Mouse (Mus musculus): ENCODE data around the gene Plcl2. TPM values are rescaled to one million over a fixed set of nuclear protein-coding genes. Genes with fewer than 3 reads are reported as not detected.
A peak's percentile ranks its signal among the peaks of the same experiment; 100 is the strongest.

Gene Plcl2
- total RNA-seq (2015) (25.0 and 29.6 TPM in 2 replicates), total RNA-seq (2017) (28.1 and 28.5 TPM in 2 replicates)

DNA sequence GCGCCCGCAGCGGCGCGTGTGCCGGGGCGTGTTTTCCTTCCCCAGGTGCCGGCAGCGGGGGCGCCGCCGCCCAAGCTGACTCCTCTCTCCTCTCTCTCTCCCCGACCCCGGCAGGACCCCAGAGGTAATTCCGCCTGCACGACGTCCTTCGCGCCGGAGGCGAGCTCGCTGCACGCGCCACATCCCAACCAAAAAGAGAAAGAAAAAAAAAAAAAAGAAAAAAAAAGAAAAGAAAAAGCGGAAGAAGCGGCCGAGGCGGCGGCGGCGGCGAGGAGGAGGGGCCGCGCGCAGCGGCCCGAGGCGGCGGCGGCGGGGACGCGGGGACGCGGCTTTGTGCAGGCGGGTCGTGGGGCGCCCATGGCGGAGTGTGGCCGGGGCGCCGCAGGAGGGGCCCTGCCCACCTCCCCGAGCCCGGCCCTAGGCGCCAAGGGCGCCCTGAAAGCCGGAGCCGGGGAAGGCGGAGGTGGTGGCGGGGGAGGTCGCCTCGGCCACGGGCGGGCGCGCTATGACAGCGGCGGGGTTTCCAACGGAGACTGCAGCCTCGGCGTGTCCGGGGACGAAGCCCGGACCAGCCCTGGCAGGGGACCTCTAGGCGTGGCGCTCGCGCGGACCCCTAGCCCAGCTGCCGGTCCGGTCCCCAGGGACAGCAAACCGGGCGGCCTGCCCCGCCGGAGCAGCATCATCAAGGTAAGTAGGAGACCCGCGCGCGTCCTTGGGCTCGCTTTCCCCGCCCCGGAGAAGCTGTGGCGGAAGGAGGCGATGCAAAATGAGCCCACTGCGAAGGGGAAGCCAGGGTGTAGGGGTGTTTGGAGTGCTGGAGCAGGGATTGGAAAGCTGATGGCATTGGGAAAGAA is at the start of gene Plcl2:
Gene Plcl2, plus strand, starts transcription at position 153 of the 854 bp plus-strand sequence.
- peak; percentile 16; the same call in 1 of the 2 replicates for ATAC-seq (replicated peaks; ENCODE audit: poor library complexity)

DNA sequence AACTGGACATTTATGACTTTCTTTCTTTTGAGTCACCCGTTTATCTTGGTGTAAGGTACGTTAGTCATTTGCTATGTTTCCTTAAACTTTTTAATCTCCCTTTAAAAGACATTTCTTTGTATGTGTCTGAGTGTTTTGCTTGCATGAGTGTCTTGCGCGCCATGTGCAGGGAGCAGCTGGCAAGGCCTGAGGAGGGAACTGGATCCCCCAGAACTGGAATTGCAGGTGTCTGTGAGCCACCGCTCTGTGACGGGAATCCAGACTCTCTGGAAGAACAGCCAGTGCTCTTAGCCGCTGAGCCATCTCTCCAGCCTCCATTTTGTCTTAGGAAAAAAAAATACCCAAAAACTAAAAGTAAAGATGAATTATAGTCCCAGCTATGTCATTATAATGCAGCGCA is 48.9 kb upstream of the Plcl2 start:
- no peak for ATAC-seq (replicated peaks; ENCODE audit: poor library complexity)

DNA sequence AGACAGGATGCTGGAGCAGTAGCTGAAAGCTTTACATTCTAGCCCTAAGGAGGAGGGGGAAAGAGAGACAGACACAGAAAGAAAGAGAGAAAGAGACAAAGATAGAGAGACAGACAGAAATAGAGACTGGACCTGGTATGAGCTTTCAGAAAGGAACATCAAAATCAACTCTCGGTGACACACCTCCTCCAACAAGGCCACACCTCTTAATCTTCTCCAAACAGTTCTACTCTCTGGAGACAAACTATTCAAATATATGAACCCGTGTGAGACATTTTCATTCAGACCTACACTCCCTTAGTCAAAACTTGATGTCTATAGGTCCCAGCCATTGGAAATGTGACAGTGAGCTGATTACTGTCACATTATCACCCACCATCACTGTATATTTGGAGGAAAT is 41.8 kb upstream of the Plcl2 start:
- ATAC-seq (replicated peaks; ENCODE audit: poor library complexity) = no peak

DNA sequence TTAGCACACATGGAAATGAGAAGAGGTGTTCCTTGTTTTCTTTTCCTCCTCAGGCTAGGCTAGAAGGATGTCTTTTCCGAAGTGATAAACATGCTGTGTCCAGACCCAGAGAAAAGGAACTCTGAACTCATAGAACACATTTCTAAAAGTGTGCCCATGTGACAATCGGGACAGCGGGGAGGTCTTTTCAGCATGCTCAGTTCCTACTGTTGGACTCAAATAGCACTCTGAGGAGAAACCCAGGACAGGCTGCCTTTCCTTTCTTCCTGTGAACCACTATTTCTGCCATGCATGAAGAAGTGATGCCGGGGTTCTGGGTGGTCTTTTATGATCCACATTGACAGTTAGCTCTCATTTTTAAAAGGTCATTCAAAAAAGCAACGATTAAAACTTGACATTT is 40.1 kb upstream of the Plcl2 start:
- no peak for ATAC-seq (replicated peaks; ENCODE audit: poor library complexity)

DNA sequence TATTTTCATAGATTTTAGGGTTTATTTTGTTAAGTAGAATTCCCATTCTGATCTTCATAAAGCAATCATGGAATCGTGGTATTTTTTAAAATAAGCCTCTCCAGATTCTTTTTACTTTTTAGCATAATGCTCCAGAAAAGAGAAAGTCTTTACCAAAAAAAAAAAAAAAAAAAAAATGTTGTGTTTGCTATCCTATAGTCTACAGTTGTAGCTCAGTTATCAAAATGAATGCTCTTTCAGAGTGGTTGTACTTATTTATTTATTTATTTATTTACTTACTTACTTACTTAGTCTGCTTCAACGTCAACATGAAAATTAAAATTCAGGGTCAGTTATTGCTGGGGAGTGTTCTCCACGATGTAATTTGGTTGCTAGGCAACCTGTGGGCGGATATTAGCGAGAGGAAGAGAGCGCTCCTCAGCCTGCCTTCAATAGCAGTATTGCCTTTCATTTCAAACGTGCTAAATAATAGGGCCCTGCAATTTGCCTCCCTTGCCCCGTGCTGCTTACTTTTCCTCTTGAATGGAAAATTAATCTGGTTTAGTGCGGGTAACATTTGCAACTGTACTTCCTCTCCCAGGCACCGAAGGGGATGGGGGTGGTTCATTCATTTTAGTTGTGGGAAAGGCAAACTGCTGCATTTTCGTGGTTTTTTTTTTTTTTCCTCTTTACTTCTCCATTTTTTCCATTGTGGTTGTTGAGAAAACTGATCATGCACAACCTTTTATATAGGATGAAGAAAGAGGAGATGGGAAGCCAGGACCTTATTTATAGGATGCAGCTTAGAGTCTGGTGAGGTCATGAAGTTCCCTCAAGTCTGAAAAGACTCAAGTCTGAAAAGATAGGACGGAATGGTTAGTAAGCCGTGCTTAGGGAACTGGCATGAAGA is 39.4 kb upstream of the Plcl2 start:
- ATAC-seq (replicated peaks; ENCODE audit: poor library complexity) = peak; percentile 63

DNA sequence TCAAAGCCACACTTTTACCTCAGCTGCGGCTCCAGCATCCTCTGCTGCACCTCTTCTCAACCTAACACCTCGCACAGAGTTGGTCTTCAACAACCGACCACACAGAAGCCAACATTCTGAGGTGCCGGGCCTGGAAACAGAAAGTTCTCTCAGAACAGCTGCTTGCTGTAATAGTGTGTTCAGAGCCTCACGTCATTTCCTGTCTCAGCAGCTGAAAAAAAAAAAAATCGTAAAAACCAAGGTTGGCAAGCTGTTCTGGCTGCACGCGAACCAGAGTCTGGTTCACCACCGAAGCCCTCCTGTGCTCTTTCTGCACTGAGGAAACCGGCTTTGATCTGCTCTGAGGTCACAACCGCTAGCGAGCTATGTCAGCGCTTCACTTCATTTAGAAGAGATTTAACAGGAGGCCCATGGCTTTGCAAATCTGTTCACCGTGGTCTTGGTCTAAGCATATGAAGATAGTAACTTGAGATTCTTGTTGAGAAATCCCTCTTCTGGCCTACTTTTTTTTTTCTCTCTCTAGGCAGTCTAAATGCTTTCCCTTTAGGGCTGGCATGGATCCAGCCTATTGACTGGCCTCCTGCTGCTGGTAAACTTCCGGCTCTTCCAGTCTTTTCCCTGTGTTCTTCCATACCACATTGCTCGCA is 38.6 kb upstream of the Plcl2 start:
- ATAC-seq (replicated peaks; ENCODE audit: poor library complexity) = peak; percentile 74

DNA sequence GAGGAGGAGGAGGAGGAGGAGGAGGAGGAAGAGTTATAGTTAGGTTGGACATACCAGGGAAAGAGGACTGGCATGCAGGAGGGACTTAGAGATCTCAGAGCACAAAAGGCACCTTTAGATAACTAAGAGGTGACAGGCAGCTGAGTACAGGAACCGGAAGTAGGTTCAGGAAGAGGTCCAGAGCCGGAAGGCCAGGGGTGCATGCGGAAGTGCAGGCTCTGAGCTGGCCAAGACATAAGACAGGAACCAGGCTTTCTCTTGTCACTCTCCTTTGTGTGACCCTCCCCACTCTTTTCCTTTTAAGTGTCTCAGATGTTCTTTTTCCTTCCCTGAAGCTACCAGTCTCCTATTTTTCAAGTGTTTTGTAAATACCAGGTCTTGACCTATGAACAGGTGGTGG is 38.0 kb upstream of the Plcl2 start:
- peak; percentile 49 for ATAC-seq (replicated peaks; ENCODE audit: poor library complexity)

DNA sequence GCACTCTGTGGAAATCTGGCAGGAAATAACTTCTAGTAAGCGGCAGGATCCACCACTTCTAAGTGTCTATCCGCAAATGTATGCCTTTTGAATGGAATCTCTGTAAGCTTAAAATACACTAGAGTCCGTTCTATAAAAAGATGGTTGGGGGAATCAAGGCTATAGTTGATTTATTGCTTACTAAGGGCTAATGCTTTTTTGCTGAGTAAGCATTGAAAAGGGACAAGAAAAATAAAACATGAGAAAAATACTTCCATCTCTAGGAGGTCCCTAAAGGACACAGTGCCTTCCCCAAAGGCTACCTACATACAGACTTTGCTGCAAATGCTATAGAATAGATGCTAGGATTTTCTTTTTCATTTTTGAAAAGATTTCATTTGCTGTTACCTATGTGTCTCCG is 31.9 kb upstream of the Plcl2 start:
- no peak for ATAC-seq (replicated peaks; ENCODE audit: poor library complexity)

DNA sequence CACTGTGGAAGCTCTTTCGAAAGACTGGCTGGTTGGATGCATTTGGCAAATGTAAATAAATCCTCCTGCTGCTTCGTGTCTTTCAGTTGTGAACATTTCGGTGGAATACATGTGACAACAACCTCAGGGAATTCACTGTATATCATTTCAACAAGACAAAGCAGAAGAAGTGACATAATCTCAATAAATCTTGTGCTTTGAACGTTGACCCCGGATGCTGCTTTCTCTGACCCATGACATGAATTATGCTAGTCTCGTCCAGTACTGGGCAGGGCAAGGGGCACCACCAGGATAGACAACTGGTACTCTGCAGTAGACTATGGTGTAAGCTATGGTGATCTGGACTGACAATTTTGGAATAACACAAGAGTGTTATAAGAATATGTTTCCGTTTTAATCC is 28.3 kb upstream of the Plcl2 start:
- ATAC-seq (replicated peaks; ENCODE audit: poor library complexity) = no peak

DNA sequence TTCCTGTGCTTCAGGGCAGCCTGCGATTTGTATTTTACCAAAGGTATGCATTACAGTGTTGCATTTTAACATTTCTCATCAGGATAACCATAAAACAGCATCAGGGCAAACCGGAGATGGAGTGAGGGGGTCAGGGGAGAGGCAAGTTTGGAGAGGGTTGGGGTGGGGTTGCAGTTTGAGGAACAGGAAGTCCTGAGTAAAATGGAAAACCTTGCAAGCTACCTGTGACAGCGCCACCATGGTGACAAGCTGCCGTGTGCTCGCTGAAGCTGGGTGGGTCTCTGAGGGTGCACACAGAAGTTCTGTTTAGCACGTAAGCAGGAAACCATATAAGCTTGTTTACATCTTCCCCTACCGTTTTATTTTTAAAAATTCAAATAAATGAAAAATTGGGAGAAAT is 25.5 kb upstream of the Plcl2 start:
- ATAC-seq (replicated peaks; ENCODE audit: poor library complexity) = peak; percentile 80

DNA sequence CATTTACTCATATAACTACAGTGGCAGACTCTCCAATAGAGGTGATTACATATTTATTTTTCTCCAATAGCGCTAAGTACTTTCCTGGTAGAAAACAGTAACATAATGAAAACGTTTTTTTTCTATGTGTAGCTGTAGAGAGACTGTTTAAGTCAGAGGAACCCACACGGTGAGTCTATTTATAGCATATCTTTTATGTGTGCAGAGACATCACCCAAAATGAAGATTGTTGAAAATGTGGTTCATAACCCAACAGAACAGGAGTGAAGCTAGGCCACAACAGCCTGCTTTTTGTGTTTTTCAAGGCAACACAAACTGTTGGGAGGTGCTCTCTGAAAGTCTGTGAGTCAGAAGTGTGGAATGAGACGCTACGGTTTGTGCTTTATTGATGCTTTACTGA is 24.2 kb upstream of the Plcl2 start:
- ATAC-seq (replicated peaks; ENCODE audit: poor library complexity) = no peak; the same call in 1 of the 2 replicates

DNA sequence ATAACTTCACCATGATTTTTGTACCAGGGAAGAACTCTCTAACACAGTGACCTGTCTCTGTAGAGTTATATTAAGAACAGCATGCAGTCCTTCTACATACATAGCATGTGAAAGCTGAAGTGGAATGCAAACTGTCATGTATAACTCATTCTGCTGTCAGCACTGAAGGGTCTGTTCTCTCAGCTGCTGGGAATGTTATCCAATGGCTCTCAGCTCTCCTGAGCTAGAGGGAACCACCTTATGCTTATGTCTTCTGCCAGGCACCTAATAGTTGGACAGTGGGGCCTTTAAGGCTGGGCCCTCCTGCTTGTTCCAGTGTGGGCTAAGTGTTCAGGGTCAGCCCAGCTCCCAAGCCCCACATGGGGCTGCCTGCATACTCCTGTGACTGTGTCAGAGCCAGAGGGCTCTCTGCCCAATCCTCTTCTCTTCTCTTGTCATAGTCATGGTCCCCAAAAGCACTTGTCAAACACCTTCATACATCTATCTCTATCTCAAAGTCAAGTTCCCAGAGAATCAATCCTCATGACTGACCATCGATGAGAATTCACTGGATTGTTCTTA is 22.1 kb upstream of the Plcl2 start:
- ATAC-seq (replicated peaks; ENCODE audit: poor library complexity) = no peak

DNA sequence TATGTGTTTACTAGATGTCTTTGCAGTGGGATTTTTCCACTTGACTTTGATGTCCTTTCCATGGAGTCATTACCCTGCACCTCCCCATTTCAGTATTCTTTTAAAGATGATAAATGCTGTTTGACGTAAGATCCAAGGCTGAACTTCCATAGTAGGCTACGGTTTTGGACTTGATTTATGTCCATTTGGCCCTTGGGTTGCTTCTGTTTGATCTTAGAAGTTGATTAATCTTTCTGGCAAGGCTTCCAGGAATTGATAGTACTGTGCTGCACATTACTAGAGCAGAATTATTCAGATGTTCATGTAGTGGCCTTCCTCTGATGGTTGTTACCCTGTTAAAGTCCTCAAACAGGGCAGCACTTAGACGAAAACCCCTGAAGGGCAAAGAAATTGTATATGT is 21.5 kb upstream of the Plcl2 start:
- ATAC-seq (replicated peaks; ENCODE audit: poor library complexity) = no peak

DNA sequence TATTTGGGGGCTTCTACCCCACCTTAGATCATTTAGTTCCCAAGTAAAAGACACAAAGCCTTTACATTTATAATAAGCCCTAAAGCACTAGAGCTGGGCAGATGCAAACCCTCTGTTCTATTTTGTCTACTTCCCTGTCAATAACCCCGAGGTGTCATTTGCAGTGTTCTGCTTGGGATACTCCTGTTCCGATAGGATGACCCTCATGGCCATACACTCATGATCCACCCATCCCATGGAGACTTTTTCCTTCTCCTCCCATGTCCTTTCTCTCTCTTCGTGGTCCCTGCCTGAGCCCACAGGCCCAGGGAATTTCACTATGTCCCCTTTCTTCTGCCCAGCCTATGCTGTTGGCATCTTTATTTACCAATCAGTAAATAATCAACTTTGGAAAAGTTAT is 20.8 kb upstream of the Plcl2 start:
- no peak for ATAC-seq (replicated peaks; ENCODE audit: poor library complexity)

DNA sequence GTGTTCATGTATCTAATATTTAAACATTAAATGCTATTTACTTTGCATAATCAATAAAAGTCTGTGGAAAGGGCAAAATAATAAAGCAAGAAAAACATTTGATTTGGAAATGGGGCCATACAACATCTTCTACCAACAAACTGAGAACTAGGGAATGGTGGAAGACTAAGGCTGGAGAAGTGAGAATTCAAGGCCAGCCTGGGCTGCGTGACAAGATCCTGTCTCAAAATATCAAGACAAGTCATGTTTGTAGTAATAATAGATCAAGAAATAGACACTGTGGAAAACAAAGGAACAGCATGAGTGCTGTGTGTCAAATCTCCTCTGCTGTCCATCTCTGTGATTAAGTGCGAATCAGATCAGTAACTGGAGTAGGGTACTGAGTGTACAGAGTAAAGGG is 20.3 kb upstream of the Plcl2 start:
- ATAC-seq (replicated peaks; ENCODE audit: poor library complexity) = no peak

DNA sequence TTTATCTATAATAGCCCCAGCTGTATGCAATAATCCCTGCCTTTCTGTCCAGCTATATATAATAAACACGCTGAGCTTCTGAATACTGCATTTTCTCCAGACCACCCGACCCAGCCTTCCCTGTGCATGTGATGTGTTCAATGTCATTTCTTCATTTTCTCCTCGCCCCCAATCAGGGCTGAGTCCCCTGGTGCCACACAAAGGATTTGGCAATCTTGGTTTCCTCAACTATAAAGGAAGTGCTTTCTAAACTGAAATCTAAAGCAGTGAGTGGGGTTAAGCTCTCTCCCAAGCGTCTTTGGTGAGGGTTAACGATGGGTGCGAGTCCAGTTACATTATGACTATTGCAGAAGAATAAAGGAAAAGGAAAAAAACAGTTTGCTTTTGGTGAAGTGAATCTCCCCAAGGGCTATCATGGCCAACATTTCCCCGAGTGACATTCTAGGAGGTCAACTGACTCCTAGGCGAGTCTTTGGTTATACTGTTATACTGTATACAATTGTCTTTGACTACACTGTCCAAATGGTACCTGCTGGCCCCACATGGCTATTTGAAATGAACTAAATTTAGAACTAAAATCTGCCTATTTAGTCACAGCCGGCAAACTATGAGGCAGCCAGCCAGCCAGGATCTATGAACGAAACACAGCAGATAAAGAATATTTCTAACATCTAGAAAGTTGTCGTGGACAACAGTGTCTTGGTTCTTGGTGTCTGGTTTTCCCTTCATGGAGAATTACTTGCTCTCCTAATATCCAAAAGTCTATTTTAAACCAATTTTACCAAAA is 18.4 kb upstream of the Plcl2 start:
- ATAC-seq (replicated peaks; ENCODE audit: poor library complexity) = peak; percentile 86

DNA sequence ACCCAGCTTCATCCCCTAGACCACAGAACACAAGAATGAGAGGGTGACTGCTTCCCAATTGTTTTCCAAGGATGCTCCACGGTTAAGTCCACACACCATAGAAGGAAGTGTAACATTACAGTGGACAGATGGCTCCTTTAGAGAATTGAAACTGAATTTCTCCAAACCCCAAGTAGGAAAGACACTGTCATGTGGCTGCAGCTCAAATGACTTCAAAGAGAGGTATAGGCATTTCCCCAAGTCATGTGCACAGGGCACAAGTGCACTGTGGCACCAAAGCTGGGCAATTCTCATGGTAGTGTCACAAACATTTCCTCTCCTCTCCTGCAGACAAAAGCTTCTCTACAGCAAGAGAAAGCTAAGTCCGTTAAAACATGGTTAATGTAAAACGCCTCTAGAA is 17.7 kb upstream of the Plcl2 start:
- peak; percentile 79 for ATAC-seq (replicated peaks; ENCODE audit: poor library complexity)

DNA sequence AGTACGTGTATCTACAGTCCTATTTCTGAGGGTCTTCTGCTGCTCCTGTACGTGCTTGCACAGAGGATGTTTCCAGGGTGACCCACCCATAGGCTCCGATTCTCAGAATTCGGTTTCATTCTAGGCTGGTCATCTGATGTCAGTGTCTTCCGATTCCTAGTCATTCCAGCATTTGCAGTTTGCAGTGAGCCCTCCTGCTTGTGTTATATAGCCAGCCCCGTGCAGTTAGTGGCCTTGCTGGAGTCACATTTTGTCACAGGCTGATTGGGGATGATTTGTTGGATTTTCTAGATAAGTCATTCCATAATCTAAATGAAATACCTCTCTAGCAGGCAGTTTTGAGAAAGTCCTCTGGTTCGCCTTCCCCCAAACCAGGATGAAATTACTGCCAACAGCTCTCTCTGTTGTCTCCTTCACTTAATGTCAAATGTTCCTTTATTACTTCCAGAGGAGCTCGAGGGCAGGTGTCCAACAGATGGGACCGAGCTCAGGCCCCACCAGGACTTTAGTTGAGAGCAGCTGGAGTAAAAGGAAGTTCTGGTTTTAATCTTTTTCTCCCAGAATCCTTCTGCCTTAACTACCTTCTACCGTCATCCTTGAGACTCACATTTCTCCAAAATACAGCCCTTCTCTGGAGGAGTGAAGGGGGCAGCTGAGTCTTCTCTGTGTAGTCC is 13.8 kb upstream of the Plcl2 start:
- no peak for ATAC-seq (replicated peaks; ENCODE audit: poor library complexity)

DNA sequence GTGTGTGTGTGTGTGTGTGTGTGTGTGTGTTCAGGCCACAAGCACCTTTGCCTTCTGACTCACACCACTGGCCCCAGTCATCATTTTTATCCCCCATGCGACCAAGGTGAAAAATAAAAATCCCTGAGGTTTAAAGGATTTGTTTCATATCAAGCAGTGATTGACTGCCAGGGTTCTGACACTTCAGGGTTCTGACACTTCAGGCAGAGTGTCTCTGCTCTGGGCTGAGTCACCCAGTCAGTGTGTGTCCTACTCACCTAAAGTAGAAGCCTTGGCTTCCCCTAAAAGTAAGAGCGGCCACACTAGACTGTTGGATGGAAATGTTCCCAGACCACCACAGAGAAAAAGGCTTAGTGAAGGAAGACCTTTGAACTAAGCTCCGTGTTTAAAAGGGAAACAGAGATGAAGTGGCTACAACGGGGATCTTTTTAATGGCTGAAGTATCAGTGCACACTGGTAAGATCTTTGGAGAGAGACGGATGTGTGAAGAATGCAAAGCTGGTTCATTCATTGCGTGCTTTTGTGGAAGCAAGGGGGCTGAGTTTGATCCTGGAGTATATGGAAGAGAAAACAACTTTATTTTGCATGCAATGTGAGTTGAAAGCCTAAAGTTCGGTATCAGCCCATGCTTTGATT is 11.0 kb upstream of the Plcl2 start:
- no peak for ATAC-seq (replicated peaks; ENCODE audit: poor library complexity)
